In genomic region chr7:39517616-39518177, GRCm38 (mm10) we compare ENCODE assay signal across 8 mouse cellular contexts. TPM values are rescaled to one million over a fixed set of nuclear protein-coding genes. Genes with fewer than 3 reads are reported as not detected.
DNase-seq lines count a peak whose midpoint lies in the region; ATAC-seq and TF ChIP-seq lines count a peak whose summit lies in the region.

Gene Zfp619 (plus strand): TSS chr7:39517766.

- peak within 1 kb of the TSS; percentile 90 for H3K9ac ChIP-seq in embryonic facial prominence, embryonic 14.5 days (ENCODE audit: low read depth, low read length)
- H3K9ac ChIP-seq in heart, adult 2 months (ENCODE audit: low read depth, low read length), result peak within 1 kb of the TSS; percentile 93
- peak within 1 kb of the TSS; percentile 80 for H3K9ac ChIP-seq in limb, embryonic 13.5 days
- peak within 1 kb of the TSS; percentile 90 for H3K9ac ChIP-seq in midbrain, embryonic 16.5 days (ENCODE audit: low read depth, low read length)

- H3K36me3 ChIP-seq in embryonic facial prominence, embryonic 14.5 days (ENCODE audit: control insufficient read depth, insufficient read depth, low read length), result no peaks in the 10 kb centered on the region
- no peaks in the 10 kb centered on the region; the same call in 1 of the 2 replicates for H3K36me3 ChIP-seq in heart, adult 2 months (ENCODE audit: control insufficient read depth, insufficient read depth, low read length)
- H3K36me3 ChIP-seq in limb, embryonic 13.5 days, result no peaks in the 10 kb centered on the region
- H3K36me3 ChIP-seq in midbrain, embryonic 16.5 days (ENCODE audit: control insufficient read depth, insufficient read depth, low read length), result peaks cover 2% of the 10 kb centered on the region; the same call in 1 of the 2 replicates

- H3K4me3 ChIP-seq in embryonic facial prominence, embryonic 14.5 days (ENCODE audit: low read depth, low read length), result peak within 1 kb of the TSS; percentile 65
- peak within 1 kb of the TSS; percentile 71 for H3K4me3 ChIP-seq in heart, adult 2 months
- H3K4me3 ChIP-seq in limb, embryonic 13.5 days, result peak within 1 kb of the TSS; percentile 60
- H3K4me3 ChIP-seq in midbrain, embryonic 16.5 days (ENCODE audit: low read depth, low read length), result peak within 1 kb of the TSS; percentile 68

- under 1% methylated on average over 41 of the region's 43 CpGs for WGBS in embryonic facial prominence, embryonic 14.5 days
- WGBS in heart, adult 2 months, result under 1% methylated on average over 43 of the region's 43 CpGs
- under 1% methylated on average over 43 of the region's 43 CpGs for WGBS in limb, embryonic 13.5 days
- under 1% methylated on average over 43 of the region's 43 CpGs for WGBS in midbrain, embryonic 16.5 days

- peak; percentile 88 for DNase-seq in 3T3-L1 (ENCODE audit: low read depth, low spot score)
- DNase-seq in adrenal gland, postnatal 4 days (ENCODE audit: low spot score in 2 of 2), result peak; percentile 80 to 86
- peak; percentile 97 for DNase-seq in embryonic facial prominence, embryonic 14.5 days (ENCODE audit: low spot score)
- peak; percentile 96 for DNase-seq in heart, adult 2 months
- peak; percentile 93 to 95 for DNase-seq in kidney, adult 8-10 months
- DNase-seq in spleen, postnatal 10 days (ENCODE audit: low spot score in 2 of 2), result peak; percentile 88 to 93

- peak; percentile 89 for TF ChIP-seq CTCF in heart, adult 2 months (IDR thresholded peaks at IDR 0.05)

- intact Hi-C loops in heart, adult 2 months (cut with DNase I), result loop anchor here (5.0 kb wide), 2 partner anchors 35 to 70 kb away; no protein-coding TSS in a partner anchor

- H3K27ac ChIP-seq in embryonic facial prominence, embryonic 14.5 days (replicated peaks; ENCODE audit: low read depth, low read length), result peak within 1 kb of the TSS; percentile 98
- peak within 1 kb of the TSS; percentile 99 for H3K27ac ChIP-seq in heart, adult 2 months
- H3K27ac ChIP-seq in limb, embryonic 13.5 days, result peak within 1 kb of the TSS; percentile 97
- peak within 1 kb of the TSS; percentile 98 for H3K27ac ChIP-seq in midbrain, embryonic 16.5 days (ENCODE audit: low read length)

- H3K4me1 ChIP-seq in embryonic facial prominence, embryonic 14.5 days (ENCODE audit: control insufficient read depth, insufficient read depth, low read length), result no peaks in the 10 kb centered on the region
- no peaks in the 10 kb centered on the region for H3K4me1 ChIP-seq in heart, adult 2 months (ENCODE audit: control insufficient read depth, insufficient read depth, low read length)
- H3K4me1 ChIP-seq in limb, embryonic 13.5 days, result no peaks in the 10 kb centered on the region
- peaks cover 4% of the 10 kb centered on the region; the same call in 1 of the 2 replicates for H3K4me1 ChIP-seq in midbrain, embryonic 16.5 days (ENCODE audit: control insufficient read depth, insufficient read depth, low read length)

- peak; percentile 99 for ATAC-seq in embryonic facial prominence, embryonic 14.5 days (ENCODE audit: low read depth)
- peak; percentile 99 for ATAC-seq in limb, embryonic 13.5 days (ENCODE audit: low FRiP score, low read depth)
- peak; percentile 98 for ATAC-seq in midbrain, embryonic 16.5 days

- TF ChIP-seq POLR2A in heart, adult 2 months (IDR thresholded peaks at IDR 0.05; ENCODE audit: insufficient read depth, low read depth, low read length), result peak; percentile 95

- H3K9me3 ChIP-seq in embryonic facial prominence, embryonic 14.5 days (ENCODE audit: control insufficient read depth, low read length), result 0 out of 2 replicates have a peak, but pooled peaks cover 4% of the 10 kb centered on the region
- peaks cover 6% of the 10 kb centered on the region; the same call in 1 of the 2 replicates for H3K9me3 ChIP-seq in limb, embryonic 13.5 days
- peaks cover 5% of the 10 kb centered on the region; the same call in 1 of the 2 replicates for H3K9me3 ChIP-seq in midbrain, embryonic 16.5 days (replicated peaks; ENCODE audit: control insufficient read depth, low read length, poor library complexity, severe bottlenecking)

- TF ChIP-seq EP300 in heart, adult 2 months (IDR thresholded peaks at IDR 0.05; ENCODE audit: insufficient read depth, low read depth, low read length), result peak; percentile 47; the same call in 1 of the 2 replicates

- no peaks in the 10 kb centered on the region for H3K27me3 ChIP-seq in embryonic facial prominence, embryonic 14.5 days (replicated peaks; ENCODE audit: control insufficient read depth, insufficient read depth, low read length)
- no peaks in the 10 kb centered on the region for H3K27me3 ChIP-seq in heart, adult 2 months (ENCODE audit: control insufficient read depth, insufficient read depth, low read length)
- H3K27me3 ChIP-seq in limb, embryonic 13.5 days, result no peaks in the 10 kb centered on the region
- no peaks in the 10 kb centered on the region for H3K27me3 ChIP-seq in midbrain, embryonic 16.5 days (ENCODE audit: control insufficient read depth, insufficient read depth, low read depth, low read length)

- H3K4me2 ChIP-seq in embryonic facial prominence, embryonic 14.5 days (ENCODE audit: low read depth, low read length), result peak within 1 kb of the TSS; percentile 68
- peak within 1 kb of the TSS; percentile 62 for H3K4me2 ChIP-seq in limb, embryonic 13.5 days (replicated peaks)
- H3K4me2 ChIP-seq in midbrain, embryonic 16.5 days (ENCODE audit: low read length), result peak within 1 kb of the TSS; percentile 51

- H3K79me2 ChIP-seq in heart, adult 2 months (replicated peaks; ENCODE audit: control insufficient read depth, insufficient read depth, low read length), result no peaks in the 10 kb centered on the region

RNA-seq across cellular contexts. Expression of gene Zfp619, which starts in this region (rescaled TPM):
- 1 to 10 TPM; 3.6 to 4.2 TPM for total RNA-seq in adrenal gland, postnatal 4 days (2021)
- 2.9 and 3.3 TPM in 2 replicates for polyA plus RNA-seq in embryonic facial prominence, embryonic 14.5 days (2014; fragmentation: Nextera tagmentation; extraction: Ambion mirVana)
- 1 to 10 TPM; 1.4 to 1.9 TPM for total RNA-seq in heart, adult 2 months (2021)
- polyA plus RNA-seq in heart, adult 2 months (2012; rRNA removed), result 0.55 and 0.97 TPM in 2 replicates
- polyA plus RNA-seq in limb, embryonic 13.5 days (2015; fragmentation: Nextera tagmentation; extraction: Ambion mirVana), result 2.2 and 2.4 TPM in 2 replicates
- polyA plus RNA-seq in midbrain, embryonic 16.5 days (2015; fragmentation: Nextera tagmentation; extraction: Ambion mirVana), result 3.7 and 4.1 TPM in 2 replicates

Comparison
In these comparisons a context has a peak if more than half of its experiments do, and no peak if none do; other contexts are left out.
1. Peak in every context shown above with its lines: DNase-seq, ATAC-seq, H3K4me3 ChIP-seq and H3K27ac ChIP-seq.